Mouse (Mus musculus): ENCODE measurements around the gene Gm4881. TPM values are rescaled to one million over a fixed set of nuclear protein-coding genes. Genes with fewer than 3 reads are reported as not detected.

The Gm4881 gene
- polyA plus RNA-seq, 1 experiment from 2014 or later, result 1.0 TPM

- Histone ChIP-seq H3K27me3 (no peaks in the 10 kb centered on the region), H3K9me3 (no peaks in the 10 kb centered on the region), H3K4me2 (peak within 1 kb of the TSS; percentile 77), H3K4me3 (peak within 1 kb of the TSS; percentile 68), H3K9ac (peak within 1 kb of the TSS; percentile 86), H3K36me3 (peaks cover 12% of the 10 kb centered on the region; the same call in 1 of the 2 replicates), H3K4me1 (replicated peaks) (peaks cover 12% of the 10 kb centered on the region), H3K27ac (replicated peaks) (peak within 1 kb of the TSS; percentile 77)
- 1% methylated on average over 45 of the region's 45 CpGs for WGBS
- ATAC-seq (ENCODE audit: low read depth), result peak; percentile 90
Measured at GRCm38 (mm10) chr7:24971972-24972893, 27.9 kb upstream of the Gm4881 start, which contains the start of gene Rabac1. TSS of gene Rabac1 (minus strand) at chr7:24972754.

- H3K4me2 ChIP-seq, result peak overlapping the region; percentile 77
- peak overlapping the region; percentile 68 for H3K4me3 ChIP-seq
- peak overlapping the region; percentile 77 for H3K27ac ChIP-seq (replicated peaks)
- peaks cover 12% of the 10 kb centered on the region; the same call in 1 of the 2 replicates for H3K36me3 ChIP-seq
- H3K27me3 ChIP-seq, result no peaks in the 10 kb centered on the region
- H3K9me3 ChIP-seq, result no peaks in the 10 kb centered on the region
- peak overlapping the region; percentile 86 for H3K9ac ChIP-seq
- H3K4me1 ChIP-seq (replicated peaks), result peaks cover 12% of the 10 kb centered on the region
- ATAC-seq (ENCODE audit: low read depth), result no peak
- WGBS, result 11% methylated on average over 19 of the region's 19 CpGs
Measured at GRCm38 (mm10) chr7:24971261-24971971, 27.1 kb upstream of the Gm4881 start.

GRCm38 (mm10) chr7:24970341-24970740, 26.0 kb upstream of the Gm4881 start:
- Histone ChIP-seq H3K27me3 (no peaks in the 10 kb centered on the region), H3K9ac (no peak overlapping the region), H3K27ac (replicated peaks) (no peak overlapping the region), H3K9me3 (no peaks in the 10 kb centered on the region), H3K4me1 (replicated peaks) (peaks cover 12% of the 10 kb centered on the region), H3K4me3 (no peak overlapping the region), H3K36me3 (peaks cover 12% of the 10 kb centered on the region; the same call in 1 of the 2 replicates), H3K4me2 (no peak overlapping the region)
- WGBS, result 95% methylated on average over 3 of the region's 3 CpGs
- ATAC-seq (ENCODE audit: low read depth), result no peak

GRCm38 (mm10) chr7:24969805-24970204, 25.5 kb upstream of the Gm4881 start:
- no peak overlapping the region for H3K4me2 ChIP-seq
- whole genome bisulfite sequencing, result 76% methylated on average over 12 of the region's 12 CpGs
- no peak overlapping the region for H3K4me3 ChIP-seq
- no peaks in the 10 kb centered on the region for H3K27me3 ChIP-seq
- no peak for ATAC-seq (ENCODE audit: low read depth)
- H3K9me3 ChIP-seq, result no peaks in the 10 kb centered on the region
- no peak overlapping the region for H3K27ac ChIP-seq (replicated peaks)
- peaks cover 12% of the 10 kb centered on the region for H3K4me1 ChIP-seq (replicated peaks)
- no peak overlapping the region for H3K9ac ChIP-seq
- peaks cover 12% of the 10 kb centered on the region; the same call in 1 of the 2 replicates for H3K36me3 ChIP-seq

- Histone ChIP-seq H3K4me3 (no peak overlapping the region), H3K27me3 (no peaks in the 10 kb centered on the region), H3K4me2 (no peak overlapping the region), H3K4me1 (replicated peaks) (peaks cover 12% of the 10 kb centered on the region), H3K9ac (no peak overlapping the region), H3K36me3 (peaks cover 12% of the 10 kb centered on the region; the same call in 1 of the 2 replicates), H3K9me3 (no peaks in the 10 kb centered on the region), H3K27ac (replicated peaks) (no peak overlapping the region)
- WGBS, result 66% methylated on average over 6 of the region's 6 CpGs
- ATAC-seq (ENCODE audit: low read depth), result no peak
Measured at GRCm38 (mm10) chr7:24968463-24968862, 24.2 kb upstream of the Gm4881 start.

- H3K27me3 ChIP-seq, result no peaks in the 10 kb centered on the region
- H3K4me1 ChIP-seq (replicated peaks), result peaks cover 12% of the 10 kb centered on the region
- no peak overlapping the region for H3K4me2 ChIP-seq
- H3K36me3 ChIP-seq, result peaks cover 12% of the 10 kb centered on the region; the same call in 1 of the 2 replicates
- no peak overlapping the region for H3K4me3 ChIP-seq
- no peak overlapping the region for H3K27ac ChIP-seq (replicated peaks)
- no peak for ATAC-seq (ENCODE audit: low read depth)
- H3K9me3 ChIP-seq, result no peaks in the 10 kb centered on the region
- no peak overlapping the region for H3K9ac ChIP-seq
- 85% methylated on average over 8 of the region's 8 CpGs for WGBS
Measured at GRCm38 (mm10) chr7:24967966-24968365, 23.7 kb upstream of the Gm4881 start.

GRCm38 (mm10) chr7:24964897-24965535, 20.7 kb upstream of the Gm4881 start:
- WGBS, result 15% methylated on average over 5 of the region's 5 CpGs
- ATAC-seq (ENCODE audit: low read depth), result peak; percentile 54; the same call in 1 of the 2 replicates
- Histone ChIP-seq H3K9me3 (no peaks in the 10 kb centered on the region), H3K27me3 (no peaks in the 10 kb centered on the region), H3K9ac (no peak overlapping the region), H3K27ac (replicated peaks) (no peak overlapping the region), H3K4me1 (replicated peaks) (no peaks in the 10 kb centered on the region), H3K36me3 (peaks cover 9% of the 10 kb centered on the region; the same call in 1 of the 2 replicates), H3K4me2 (no peak overlapping the region), H3K4me3 (no peak overlapping the region)

GRCm38 (mm10) chr7:24964288-24964687, 20.0 kb upstream of the Gm4881 start:
- no peak overlapping the region for H3K27ac ChIP-seq (replicated peaks)
- no peaks in the 10 kb centered on the region for H3K4me1 ChIP-seq (replicated peaks)
- H3K9ac ChIP-seq, result no peak overlapping the region
- WGBS, result 79% methylated on average over 2 of the region's 2 CpGs
- H3K27me3 ChIP-seq, result no peaks in the 10 kb centered on the region
- 0 out of 2 replicates have a peak, but pooled peaks cover 2% of the 10 kb centered on the region for H3K36me3 ChIP-seq
- no peak for ATAC-seq (ENCODE audit: low read depth)
- no peaks in the 10 kb centered on the region for H3K9me3 ChIP-seq
- H3K4me3 ChIP-seq, result no peak overlapping the region
- H3K4me2 ChIP-seq, result no peak overlapping the region

- H3K9me3 ChIP-seq, result no peaks in the 10 kb centered on the region
- no peak for ATAC-seq (ENCODE audit: low read depth)
- H3K27ac ChIP-seq (replicated peaks), result no peak overlapping the region
- H3K9ac ChIP-seq, result peak overlapping the region; percentile 61
- peaks cover 69% of the 10 kb centered on the region for H3K27me3 ChIP-seq
- H3K36me3 ChIP-seq, result no peaks in the 10 kb centered on the region
- H3K4me3 ChIP-seq, result peak overlapping the region; percentile 33
- 2% methylated on average over 33 of the region's 33 CpGs for WGBS
- H3K4me2 ChIP-seq, result peak overlapping the region; percentile 56
- H3K4me1 ChIP-seq (replicated peaks), result peaks cover 42% of the 10 kb centered on the region
Measured at GRCm38 (mm10) chr7:24955226-24955625, 10.9 kb upstream of the Gm4881 start.

- H3K27me3 ChIP-seq, result peaks cover 77% of the 10 kb centered on the region
- H3K4me2 ChIP-seq, result peak overlapping the region; percentile 56
- peak overlapping the region; percentile 61 for H3K9ac ChIP-seq
- peak; percentile 19 for ATAC-seq (ENCODE audit: low read depth)
- H3K4me1 ChIP-seq (replicated peaks), result peaks cover 49% of the 10 kb centered on the region
- no peaks in the 10 kb centered on the region for H3K9me3 ChIP-seq
- H3K36me3 ChIP-seq, result no peaks in the 10 kb centered on the region
- H3K4me3 ChIP-seq, result peak overlapping the region; percentile 33
- no peak overlapping the region for H3K27ac ChIP-seq (replicated peaks)
- 1% methylated on average over 29 of the region's 30 CpGs for WGBS
Measured at GRCm38 (mm10) chr7:24954450-24954849, 10.2 kb upstream of the Gm4881 start.

- Histone ChIP-seq H3K36me3 (no peaks in the 10 kb centered on the region), H3K4me1 (replicated peaks) (peaks cover 54% of the 10 kb centered on the region), H3K4me2 (peak overlapping the region; percentile 56), H3K27me3 (peaks cover 82% of the 10 kb centered on the region), H3K9me3 (no peaks in the 10 kb centered on the region), H3K27ac (replicated peaks) (no peak overlapping the region), H3K4me3 (peak overlapping the region; percentile 33), H3K9ac (peak overlapping the region; percentile 61)
- WGBS, result 1% methylated on average over 23 of the region's 24 CpGs
- 0 out of 2 replicates have a peak, but pooled peaks have one; percentile 16 for ATAC-seq (ENCODE audit: low read depth)
Measured at GRCm38 (mm10) chr7:24953966-24954365, 9.7 kb upstream of the Gm4881 start.
